25 mouse cellular contexts compared by ENCODE assay signal in the genomic region with DNA sequence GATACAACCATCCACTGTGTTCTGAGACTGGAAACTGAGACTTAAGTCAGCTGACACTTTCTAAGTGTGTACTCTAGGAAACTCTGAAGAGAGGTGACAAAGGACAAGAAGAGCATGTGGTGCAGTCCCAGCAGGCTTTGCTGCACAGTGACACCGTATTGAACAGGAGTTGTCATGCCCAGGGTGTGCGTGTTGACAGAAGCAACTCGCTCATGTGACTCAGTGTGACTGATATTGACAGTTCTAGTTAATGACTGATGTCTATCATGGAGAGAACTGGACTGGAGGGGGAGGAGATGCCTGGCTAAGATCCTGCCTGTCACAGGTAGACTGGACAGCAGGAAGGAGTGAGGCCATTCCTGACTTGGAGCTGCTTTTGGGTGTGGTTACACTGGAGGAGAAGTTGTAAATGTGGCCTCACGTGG.
DNase-seq lines count a peak whose midpoint lies in the region; ATAC-seq lines count a peak whose summit lies in the region.
"Had no signal": no experiment of that assay in that cellular context is flagged by ENCODE, and none has a peak within 500 bp of the region (broad histone marks: within the 10 kb centered on the region; RNA-seq: fewer than 3 reads in every experiment).

No protein-coding gene starts in this region.

- H3K36me3 ChIP-seq in kidney, embryonic 16.5 days (ENCODE audit: insufficient read depth, low read length), result no peaks in the 10 kb centered on the region
- H3K36me3 ChIP-seq in liver, embryonic 15.5 days (replicated peaks), result no peaks in the 10 kb centered on the region
- H3K36me3 ChIP-seq: heart, embryonic 12.5 days; hindbrain, embryonic 13.5 days; lung, embryonic 15.5 days; neural tube, embryonic 13.5 days had no signal

- intact Hi-C loops in heart, postnatal 25 days (cut with DNase I), result no loop called here

- no peaks in the 10 kb centered on the region for H3K27me3 ChIP-seq in kidney, embryonic 16.5 days (ENCODE audit: insufficient read depth, low read length)
- H3K27me3 ChIP-seq in liver, embryonic 15.5 days, result no peaks in the 10 kb centered on the region
- H3K27me3 ChIP-seq: hindbrain, embryonic 13.5 days; lung, embryonic 15.5 days; neural tube, embryonic 13.5 days had no signal

- 0 out of 2 replicates have a peak, but pooled peaks have one; percentile 28 for ATAC-seq in kidney, embryonic 16.5 days (ENCODE audit: low FRiP score, low TSS enrichment)
- ATAC-seq in liver, embryonic 15.5 days (ENCODE audit: insufficient read depth), result peak; percentile 75
- ATAC-seq in inflammation-experienced regulatory T-cells, adult 6 months, result no peak
- ATAC-seq: CD4-positive, CD25-positive, alpha-beta regulatory T cell, adult 4 months; forebrain, postnatal 0 days had no signal

- no peak for DNase-seq in kidney, postnatal 14 days
- peak; percentile 84 for DNase-seq in large intestine, adult 2 months (ENCODE audit: low read depth, low spot score)
- DNase-seq in yolk sac, embryonic 10.5 days (ENCODE audit: low spot score), result peak; percentile 84
- no peak for DNase-seq in heart, postnatal 25 days (ENCODE audit: low spot score)
- DNase-seq in gastrocnemius, postnatal 4 days (ENCODE audit: low spot score in 2 of 2), result no peak
- DNase-seq: adrenal gland, postnatal 25 days; cerebellum, adult 11-12 months; cerebellum, postnatal 25 days; embryo, embryonic 11 days; forebrain, postnatal 0 days; heart, postnatal 14 days; kidney, adult 2 months; layer of hippocampus, adult 9-11 months; spleen, adult 18-20 months had no signal

- H3K9ac ChIP-seq in kidney, embryonic 16.5 days (replicated peaks; ENCODE audit: low read length), result no peak overlapping the region
- no peak overlapping the region for H3K9ac ChIP-seq in liver, embryonic 15.5 days
- H3K9ac ChIP-seq: forebrain, postnatal 0 days; heart, embryonic 12.5 days; hindbrain, embryonic 13.5 days; lung, embryonic 15.5 days; neural tube, embryonic 13.5 days had no signal

- peaks cover 5% of the 10 kb centered on the region for H3K4me1 ChIP-seq in kidney, embryonic 16.5 days (ENCODE audit: insufficient read depth, low read length)
- H3K4me1 ChIP-seq in liver, embryonic 15.5 days (replicated peaks), result peaks cover 19% of the 10 kb centered on the region
- H3K4me1 ChIP-seq: heart, embryonic 12.5 days had no signal

- 79% methylated on average over 4 of the region's 4 CpGs for whole genome bisulfite sequencing in kidney, embryonic 16.5 days
- WGBS in large intestine, adult 2 months, result 27% methylated on average over 4 of the region's 4 CpGs
- 55% methylated on average over 4 of the region's 4 CpGs for WGBS in liver, embryonic 15.5 days (ENCODE audit: insufficient replicate concordance)

- no peak overlapping the region for H3K4me2 ChIP-seq in kidney, embryonic 16.5 days (replicated peaks; ENCODE audit: low read depth, low read length)
- H3K4me2 ChIP-seq in liver, embryonic 15.5 days, result no peak overlapping the region
- H3K4me2 ChIP-seq: heart, embryonic 12.5 days; hindbrain, embryonic 13.5 days; lung, embryonic 15.5 days; neural tube, embryonic 13.5 days had no signal

- no peak overlapping the region for H3K27ac ChIP-seq in kidney, embryonic 16.5 days (ENCODE audit: low read length)
- 0 out of 2 replicates have a peak overlapping the region, but pooled peaks have one; percentile 16 for H3K27ac ChIP-seq in liver, embryonic 15.5 days (replicated peaks)
- H3K27ac ChIP-seq: hindbrain, embryonic 13.5 days; left cerebral cortex, adult 2 months; lung, embryonic 15.5 days; macrophage; midbrain, embryonic 10.5 days; neural tube, embryonic 13.5 days had no signal

- H3K4me3 ChIP-seq in kidney, embryonic 16.5 days (ENCODE audit: low read length), result no peak overlapping the region
- H3K4me3 ChIP-seq in liver, embryonic 15.5 days (replicated peaks), result no peak overlapping the region
- H3K4me3 ChIP-seq: heart, embryonic 12.5 days; hindbrain, embryonic 13.5 days; left cerebral cortex, adult 2 months; lung, embryonic 15.5 days; midbrain, embryonic 10.5 days; neural tube, embryonic 13.5 days had no signal

- no peaks in the 10 kb centered on the region for H3K9me3 ChIP-seq in kidney, embryonic 16.5 days (ENCODE audit: low read length)
- no peaks in the 10 kb centered on the region for H3K9me3 ChIP-seq in liver, embryonic 15.5 days (replicated peaks)
- H3K9me3 ChIP-seq: heart, embryonic 12.5 days; hindbrain, embryonic 13.5 days; lung, embryonic 15.5 days; midbrain, embryonic 10.5 days; neural tube, embryonic 13.5 days had no signal

Comparison
In these comparisons a context has a peak if more than half of its experiments do, and no peak if none do; other contexts are left out.
1. DNase-seq: peak in large intestine, adult 2 months (single experiment) and yolk sac, embryonic 10.5 days (single experiment); none in kidney, postnatal 14 days (single experiment), heart, postnatal 25 days (single experiment) and gastrocnemius, postnatal 4 days (0 of 2).